Mouse (Mus musculus) midbrain, embryonic 11.5 days (tissue): ENCODE measurements around the gene Wdfy1. TPM values are rescaled to one million over a fixed set of nuclear protein-coding genes. Genes with fewer than 3 reads are reported as not detected.

Experiments
- ATAC-seq: fragments of 200-750 bp; cut with Nextera tagmentation; 2 replicates; pipeline ENCODE4 v1.8.0; 2017; ENCODE audit warnings: moderate TSS enrichment, moderate library complexity; ENCODE audit not compliant: low FRiP score
- DNase-seq: peaks from one replicate; pipeline ENCODE4 v3.0.0; 2015; ENCODE audit warnings: low spot score; ENCODE audit errors: missing footprints
- H3K27ac ChIP-seq: fragments of 300-500 bp; sonication (generic); 2 replicates; pipeline ENCODE4 v1.5.1; 2014; ENCODE audit warnings: low read depth, low read length
- H3K27me3 ChIP-seq: fragments of 300-500 bp; sonication (generic); 2 replicates; pipeline ENCODE4 v1.6.1; 2014; ENCODE audit warnings: mild to moderate bottlenecking, low read length, moderate library complexity, mixed read lengths; ENCODE audit not compliant: control insufficient read depth, insufficient read depth
- H3K36me3 ChIP-seq: fragments of 300-500 bp; sonication (generic); 2 replicates; pipeline ENCODE4 v1.6.1; 2014; ENCODE audit warnings: mild to moderate bottlenecking, low read length, moderate library complexity, mixed read lengths; ENCODE audit not compliant: control insufficient read depth, insufficient read depth
- H3K4me1 ChIP-seq: fragments of 300-500 bp; sonication (generic); 2 replicates; pipeline ENCODE4 v1.6.1; 2014; ENCODE audit warnings: low read length; ENCODE audit not compliant: control insufficient read depth, insufficient read depth
- H3K4me2 ChIP-seq: fragments of 300-500 bp; sonication (generic); 2 replicates; pipeline ENCODE4 v1.6.1; 2014; ENCODE audit warnings: mild to moderate bottlenecking, moderate library complexity
- H3K4me3 ChIP-seq: fragments of 300-500 bp; sonication (generic); 2 replicates; pipeline ENCODE4 v1.5.1; 2014; ENCODE audit warnings: low read depth, low read length
- H3K9ac ChIP-seq: fragments of 300-500 bp; sonication (generic); 2 replicates; pipeline ENCODE4 v1.6.1; 2014; ENCODE audit warnings: low read length
- H3K9me3 ChIP-seq: fragments of 300-500 bp; sonication (generic); 2 replicates; pipeline ENCODE4 v1.6.1; 2016; ENCODE audit warnings: low read length; ENCODE audit not compliant: control insufficient read depth
- WGBS: fragments of 180-500 bp; shearing (Covaris S2); extraction: QIAGEN DNeasy Blood & Tissue Kit; methylation state at CpG from one replicate; pipeline ENCODE4 v1.1.7; 2014; 5-methylcytosine and 5-hydroxymethylcytosine counted together
- polyA plus RNA-seq: library from polyadenylated mRNA; unstranded; fragments of >200 nt; fragmentation: Nextera tagmentation; extraction: Ambion mirVana; gene quantifications from 2 replicates; pipeline ENCODE4 v1.2.1, GENCODE M21; 2014

The Wdfy1 gene
- polyA plus RNA-seq: 47.1 and 49.1 TPM in 2 replicates

DNA sequence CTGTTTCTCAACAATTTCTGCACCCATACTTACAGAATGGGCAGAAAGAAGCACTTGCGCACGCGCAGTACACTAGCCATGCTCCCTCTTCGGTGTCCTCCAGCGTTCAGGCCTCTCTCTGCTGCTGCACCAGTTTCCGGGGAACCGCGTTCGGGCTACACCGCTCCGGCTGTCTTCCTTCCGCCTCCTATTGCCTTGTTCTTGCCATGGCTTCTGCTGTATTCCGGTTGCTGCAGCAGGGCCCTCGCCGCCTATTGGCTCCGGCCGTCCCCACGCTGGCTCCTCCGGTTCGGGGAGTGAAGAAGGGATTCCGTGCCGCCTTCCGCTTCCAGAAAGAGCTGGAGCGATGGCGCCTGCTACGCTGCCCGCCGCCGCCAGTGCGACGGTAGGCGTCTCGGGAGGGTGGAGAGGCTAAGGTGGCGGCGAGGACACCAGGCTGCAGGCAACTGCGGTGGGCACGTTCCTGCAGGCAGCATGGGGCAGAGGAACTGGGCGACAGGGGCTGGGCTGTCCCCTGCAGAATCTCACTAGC lies at the start of gene Wdfy1, which contains the start of gene Mrpl44:
Gene Wdfy1 (minus strand): TSS at position 217 of the 532 bp plus-strand sequence.
Gene Mrpl44 (plus strand): TSS at position 92 of the 532 bp plus-strand sequence.
- H3K27ac ChIP-seq: peak within 1 kb of the TSS; percentile 59
- no peaks in the 10 kb centered on the region; the same call in 1 of the 2 replicates for H3K4me1 ChIP-seq
- H3K36me3 ChIP-seq: peaks cover 8% of the 10 kb centered on the region; the same call in 1 of the 2 replicates
- no peaks in the 10 kb centered on the region for H3K9me3 ChIP-seq
- DNase-seq: peak; percentile 100
- WGBS: under 1% methylated on average over 38 of the region's 38 CpGs
- no peaks in the 10 kb centered on the region for H3K27me3 ChIP-seq
- peak within 1 kb of the TSS; percentile 86 for H3K9ac ChIP-seq
- ATAC-seq: peak; percentile 100
- peak within 1 kb of the TSS; percentile 59 for H3K4me3 ChIP-seq
- peak within 1 kb of the TSS; percentile 52 for H3K4me2 ChIP-seq

DNA sequence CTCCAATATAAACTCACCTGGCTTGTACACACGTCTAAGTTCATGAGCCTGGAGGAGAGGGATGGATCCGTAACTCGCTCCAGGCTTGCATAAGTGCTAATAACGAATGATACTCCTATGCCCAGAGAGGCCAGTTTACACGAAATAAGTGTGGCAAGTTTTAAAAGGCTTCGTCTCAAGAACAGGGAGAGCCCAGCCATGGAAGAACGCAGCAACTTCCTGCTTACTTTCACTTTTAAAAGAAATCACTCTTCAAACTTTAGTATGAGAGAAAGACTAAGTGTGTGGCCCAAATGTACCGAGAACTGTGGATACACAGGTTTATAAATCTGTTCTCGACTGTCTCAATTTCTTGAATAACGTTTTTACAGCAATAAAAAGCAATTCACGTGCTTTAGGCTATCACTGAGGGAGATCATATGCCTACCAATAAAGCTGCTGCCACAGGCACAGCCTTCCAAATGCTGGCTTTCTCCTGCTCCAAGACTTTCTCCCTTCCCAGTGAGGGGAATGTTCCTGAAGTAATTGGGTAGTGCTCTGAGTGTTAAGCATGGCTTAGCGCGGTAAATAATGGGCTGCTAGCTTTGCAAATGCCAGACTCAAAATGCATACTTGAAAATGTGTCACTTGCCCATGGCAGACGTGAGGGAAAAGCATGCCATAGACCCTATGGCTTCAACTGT lies 48.1 kb upstream of the Wdfy1 start:
- Histone ChIP-seq H3K9ac (no peak overlapping the region), H3K27ac (no peak overlapping the region), H3K4me3 (no peak overlapping the region), H3K4me2 (no peak overlapping the region), H3K36me3 (no peaks in the 10 kb centered on the region), H3K27me3 (no peaks in the 10 kb centered on the region), H3K4me1 (no peaks in the 10 kb centered on the region), H3K9me3 (no peaks in the 10 kb centered on the region)
- ATAC-seq: no peak
- no peak for DNase-seq
- 81% methylated on average over 14 of the region's 14 CpGs for WGBS

DNA sequence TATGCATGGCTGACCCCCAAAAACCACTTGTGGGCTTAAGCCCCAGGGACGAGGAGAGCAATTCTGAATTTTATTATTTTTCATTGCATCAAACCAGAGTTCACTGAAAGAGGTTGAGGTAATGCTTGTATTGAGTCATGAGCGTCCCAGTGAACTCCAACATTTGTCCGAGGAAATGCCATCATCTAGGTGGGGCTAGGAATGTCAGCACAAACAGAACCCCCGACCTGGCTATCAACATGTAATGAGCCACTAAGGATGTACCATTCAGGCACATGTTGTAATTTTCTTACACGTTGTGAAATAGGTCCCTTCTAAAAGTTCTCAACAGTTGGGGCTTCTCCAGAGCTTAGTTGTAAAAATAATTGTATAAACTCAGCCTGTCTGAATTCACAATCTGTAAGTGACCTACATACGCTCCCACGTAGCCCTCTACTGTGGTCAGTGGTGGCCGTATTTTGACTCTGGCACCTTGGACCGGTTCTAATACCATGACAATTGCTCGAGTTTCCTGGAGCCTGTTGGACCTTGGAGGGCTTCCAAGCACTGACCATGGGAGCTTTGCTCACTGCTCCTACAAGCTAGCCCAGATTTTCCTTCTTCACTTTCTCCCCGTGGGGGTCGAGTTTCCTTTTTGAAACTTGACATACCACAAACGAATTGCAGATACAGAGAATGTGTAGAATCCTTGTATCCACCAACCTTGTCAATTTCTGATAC lies 47.0 kb upstream of the Wdfy1 start:
- DNase-seq (no peak), ATAC-seq (no peak)
- no peaks in the 10 kb centered on the region for H3K9me3 ChIP-seq
- H3K4me3 ChIP-seq: no peak overlapping the region
- H3K4me1 ChIP-seq: no peaks in the 10 kb centered on the region
- no peaks in the 10 kb centered on the region for H3K27me3 ChIP-seq
- H3K27ac ChIP-seq: no peak overlapping the region
- no peaks in the 10 kb centered on the region for H3K36me3 ChIP-seq
- H3K9ac ChIP-seq: no peak overlapping the region
- WGBS: 85% methylated on average over 13 of the region's 13 CpGs
- H3K4me2 ChIP-seq: no peak overlapping the region

DNA sequence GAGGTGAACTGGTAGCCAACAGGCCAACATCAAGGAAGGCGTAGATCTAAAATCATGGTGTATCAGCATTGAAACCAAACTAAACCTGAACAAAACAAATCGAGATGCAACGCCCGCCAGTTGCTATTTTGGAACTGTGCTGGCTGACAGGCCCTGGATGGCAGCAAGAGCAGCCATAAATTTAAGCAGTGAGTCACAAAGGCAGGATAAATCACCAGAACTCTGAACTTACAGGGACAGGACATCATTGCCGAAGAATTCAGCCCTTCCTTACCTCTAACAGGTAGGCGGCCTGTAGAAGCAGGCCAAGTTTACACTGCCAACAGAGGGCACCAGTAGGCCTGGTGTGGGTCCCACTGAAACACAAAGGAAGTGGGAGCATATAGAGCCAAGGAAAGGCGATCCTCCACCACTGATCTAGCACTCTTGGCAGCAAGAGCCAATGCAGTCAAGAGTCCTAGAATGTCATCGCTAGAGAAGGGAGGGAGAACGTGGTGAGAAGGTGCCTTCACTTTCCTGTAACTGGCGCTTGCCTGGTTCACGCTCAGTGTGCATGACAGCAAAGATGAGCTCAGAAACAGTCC lies 43.4 kb upstream of the Wdfy1 start:
- Histone ChIP-seq H3K36me3 (no peaks in the 10 kb centered on the region), H3K4me3 (no peak overlapping the region), H3K27ac (no peak overlapping the region), H3K9ac (no peak overlapping the region), H3K27me3 (no peaks in the 10 kb centered on the region), H3K4me2 (no peak overlapping the region), H3K4me1 (no peaks in the 10 kb centered on the region), H3K9me3 (no peaks in the 10 kb centered on the region)
- WGBS: 93% methylated on average over 11 of the region's 11 CpGs
- DNase-seq: no peak
- ATAC-seq: no peak

DNA sequence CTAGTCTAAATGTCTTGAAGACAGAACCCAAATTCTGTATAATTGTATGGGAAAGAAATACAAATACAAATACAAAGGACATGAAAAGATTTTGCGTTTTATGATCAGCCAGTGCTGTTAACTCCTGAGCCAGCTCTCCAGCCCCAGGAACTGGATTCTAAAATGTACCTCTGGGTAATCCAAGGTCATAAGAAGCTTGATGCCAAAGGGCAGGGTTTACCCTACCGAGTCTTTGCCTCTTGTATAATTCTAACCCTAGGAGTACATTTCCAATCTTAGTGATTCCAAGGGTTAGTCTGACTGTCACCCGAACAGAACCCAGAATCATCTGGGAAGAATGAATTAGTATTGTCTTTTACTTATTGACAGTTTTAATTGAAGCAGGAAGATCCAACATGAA lies 39.5 kb upstream of the Wdfy1 start:
- no peaks in the 10 kb centered on the region for H3K36me3 ChIP-seq
- H3K4me1 ChIP-seq: no peaks in the 10 kb centered on the region
- H3K4me2 ChIP-seq: no peak overlapping the region
- no peak overlapping the region for H3K27ac ChIP-seq
- no peaks in the 10 kb centered on the region for H3K27me3 ChIP-seq
- DNase-seq (no peak), ATAC-seq (no peak)
- whole genome bisulfite sequencing: 93% methylated on average over 3 of the region's 3 CpGs
- H3K9me3 ChIP-seq: no peaks in the 10 kb centered on the region
- H3K4me3 ChIP-seq: no peak overlapping the region
- H3K9ac ChIP-seq: no peak overlapping the region

DNA sequence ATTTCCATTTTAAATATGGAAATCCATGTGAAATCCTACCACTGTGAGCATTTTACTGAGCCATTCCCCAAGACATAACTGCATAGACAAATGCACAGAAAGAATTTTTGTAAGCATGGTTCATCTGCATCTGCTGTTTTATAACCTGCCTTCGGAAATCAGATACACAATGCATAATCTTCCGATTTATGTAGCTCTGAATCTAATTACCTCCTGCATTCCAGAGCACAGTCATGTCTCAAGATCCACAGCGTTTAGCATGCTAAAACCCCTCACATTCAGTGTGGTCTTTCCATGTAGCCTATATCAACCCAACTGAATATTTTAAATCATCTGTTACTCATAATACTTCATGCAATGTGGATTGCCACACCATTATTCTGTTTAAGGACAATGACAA lies 33.5 kb upstream of the Wdfy1 start:
- Histone ChIP-seq H3K27ac (no peak overlapping the region), H3K9me3 (no peaks in the 10 kb centered on the region), H3K27me3 (no peaks in the 10 kb centered on the region), H3K4me3 (no peak overlapping the region), H3K9ac (no peak overlapping the region), H3K4me1 (no peaks in the 10 kb centered on the region), H3K36me3 (no peaks in the 10 kb centered on the region), H3K4me2 (no peak overlapping the region)
- DNase-seq (no peak), ATAC-seq (no peak)
- 89% methylated on average over 3 of the region's 3 CpGs for WGBS

DNA sequence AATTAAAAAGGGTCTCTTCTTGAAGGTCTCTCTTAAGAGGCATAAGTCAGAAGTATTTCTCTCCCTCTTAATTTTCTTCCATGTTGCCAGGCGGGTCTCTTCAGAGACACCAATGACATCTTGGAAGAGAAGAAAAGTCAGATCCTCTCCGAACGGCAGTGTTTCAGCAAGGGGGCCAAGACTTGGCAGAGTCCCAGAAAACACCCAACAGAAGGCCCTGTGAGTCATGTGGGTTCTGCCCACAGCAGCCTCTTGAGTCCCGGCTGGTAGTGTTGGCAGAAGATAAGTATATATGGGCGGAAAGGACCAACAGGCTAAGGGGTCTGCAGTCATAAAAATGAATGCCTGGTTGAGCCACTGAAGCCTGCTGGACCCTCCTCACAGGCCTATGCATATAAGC lies 30.9 kb upstream of the Wdfy1 start:
- no peak overlapping the region for H3K27ac ChIP-seq

DNA sequence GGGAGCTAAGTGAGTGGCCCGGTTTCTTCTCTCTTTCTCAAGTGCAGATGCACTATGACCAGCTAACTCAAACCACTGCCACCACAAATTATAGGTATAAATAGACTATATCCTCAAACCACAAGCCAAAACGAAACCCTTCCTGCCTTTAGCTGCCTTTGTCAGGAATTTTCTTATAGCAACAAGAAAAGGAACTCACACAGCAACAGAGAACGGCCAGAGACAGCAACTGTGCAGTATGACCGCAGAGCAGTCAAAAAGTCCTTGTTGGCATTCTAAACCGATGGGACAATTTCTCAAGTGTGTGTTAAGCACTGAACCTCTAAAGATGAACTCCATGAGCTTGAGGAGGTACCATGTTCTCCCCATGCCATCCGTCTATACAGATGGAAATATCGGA lies 27.7 kb upstream of the Wdfy1 start:
- Histone ChIP-seq H3K4me3 (no peak overlapping the region), H3K4me2 (no peak overlapping the region), H3K9me3 (no peaks in the 10 kb centered on the region), H3K27ac (no peak overlapping the region), H3K9ac (no peak overlapping the region), H3K4me1 (no peaks in the 10 kb centered on the region), H3K36me3 (no peaks in the 10 kb centered on the region), H3K27me3 (no peaks in the 10 kb centered on the region)
- 93% methylated on average over 7 of the region's 7 CpGs for WGBS
- DNase-seq (no peak), ATAC-seq (no peak)

More for the DNA sequence above, 30.9 kb upstream of the Wdfy1 start:
- WGBS: 92% methylated on average over 5 of the region's 5 CpGs
- Histone ChIP-seq H3K4me2 (no peak overlapping the region), H3K27me3 (no peaks in the 10 kb centered on the region), H3K4me3 (no peak overlapping the region), H3K36me3 (no peaks in the 10 kb centered on the region), H3K9ac (no peak overlapping the region), H3K9me3 (no peaks in the 10 kb centered on the region), H3K4me1 (no peaks in the 10 kb centered on the region)
- ATAC-seq (no peak), DNase-seq (no peak)
